Mouse (Mus musculus): ENCODE measurements around the gene Atrx. TPM values are rescaled to one million over a fixed set of nuclear protein-coding genes. Genes with fewer than 3 reads are reported as not detected.

The Atrx gene
- polyA plus RNA-seq (2014; fragmentation: Illumina TruSeq; extraction: RNeasy Lipid Tissue Mini Kit (QIAGEN cat#74804); ENCODE audit: low replicate concordance): 122 TPM

GRCm38 (mm10) chrX:105928861-105929477 is at the start of gene Atrx:
Gene Atrx (minus strand): TSS chrX:105929403.

DNA sequence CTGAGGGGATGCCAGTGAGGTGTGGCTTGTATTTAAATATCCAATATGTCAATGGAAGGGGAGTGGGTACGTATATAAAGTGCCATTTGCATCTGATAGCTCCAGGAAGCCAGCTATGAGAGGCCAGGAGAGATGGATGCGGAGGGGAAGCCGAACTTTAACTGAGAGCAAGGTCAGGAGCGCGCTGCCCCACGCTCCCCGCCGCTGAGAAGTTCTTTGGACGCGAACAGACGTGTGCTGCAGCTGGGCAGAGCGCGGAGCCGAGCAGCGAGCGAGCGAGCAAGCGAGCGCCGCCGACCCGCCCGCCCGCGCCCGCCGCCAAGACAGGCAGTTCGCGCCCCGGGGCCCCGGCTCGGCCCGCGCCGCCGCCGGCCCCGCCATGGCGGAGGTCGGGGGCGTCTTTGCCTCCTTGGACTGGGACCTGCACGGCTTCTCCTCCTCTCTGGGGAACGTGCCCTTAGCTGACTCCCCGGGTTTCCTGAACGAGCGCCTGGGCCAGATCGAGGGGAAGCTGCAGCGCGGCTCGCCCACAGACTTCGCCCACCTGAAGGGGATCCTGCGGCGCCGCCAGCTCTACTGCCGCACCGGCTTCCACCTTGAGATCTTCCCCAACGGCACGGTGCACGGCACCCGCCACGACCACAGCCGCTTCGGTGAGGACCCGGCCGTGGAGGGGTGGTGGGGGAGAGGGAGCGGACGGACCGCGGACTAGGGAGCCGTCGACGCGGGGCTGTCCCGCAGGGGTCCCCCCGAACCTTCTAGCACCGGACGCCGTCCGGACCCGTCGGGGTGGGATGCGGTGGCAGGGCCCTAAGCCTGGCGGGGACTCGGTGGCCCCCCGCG is 164.8 kb downstream of the Atrx start, which contains the start of gene Fgf16:
Gene Fgf16, plus strand, starts transcription at position 118 of the 843 bp plus-strand sequence.

Other genes starting within 250 kb of the Atrx start
- not detected for gene Fgf16, start 165.1 kb downstream of the Atrx start, polyA plus RNA-seq (2014; fragmentation: Illumina TruSeq; extraction: RNeasy Lipid Tissue Mini Kit (QIAGEN cat#74804); ENCODE audit: low replicate concordance)
- 133 TPM for gene Magt1, start 82.5 kb upstream of the Atrx start, polyA plus RNA-seq (2014; fragmentation: Illumina TruSeq; extraction: RNeasy Lipid Tissue Mini Kit (QIAGEN cat#74804); ENCODE audit: low replicate concordance)
- 2,322 TPM for gene Cox7b, start 86.3 kb upstream of the Atrx start, polyA plus RNA-seq (2014; fragmentation: Illumina TruSeq; extraction: RNeasy Lipid Tissue Mini Kit (QIAGEN cat#74804); ENCODE audit: low replicate concordance)
- 34.0 TPM for gene Atp7a, start 97.9 kb upstream of the Atrx start, polyA plus RNA-seq (2014; fragmentation: Illumina TruSeq; extraction: RNeasy Lipid Tissue Mini Kit (QIAGEN cat#74804); ENCODE audit: low replicate concordance)
- gene Tlr13, start 213.8 kb upstream of the Atrx start, polyA plus RNA-seq (2014; fragmentation: Illumina TruSeq; extraction: RNeasy Lipid Tissue Mini Kit (QIAGEN cat#74804); ENCODE audit: low replicate concordance): 8.9 TPM